Mouse (Mus musculus) liver, embryonic 14.5 days (tissue): ENCODE measurements around the gene Rabl6.

Experiments used
- CTCF ChIP-seq: IDR thresholded peaks from 2 replicates; pipeline ENCODE4 v1.5.1; 2016; ENCODE audit warnings: antibody characterized with exemption, low read depth, control low read depth
- EP300 ChIP-seq: IDR thresholded peaks from 2 replicates; pipeline ENCODE4 v1.6.1; 2016; ENCODE audit warnings: antibody characterized with exemption, low read depth

GRCm38 (mm10) chr2:25549021-25549991 is 59.0 kb downstream of the Rabl6 start:
- TF ChIP-seq CTCF: no peak
- TF ChIP-seq EP300: no peak
